Mouse (Mus musculus) erythroblast, adult 5-6 weeks (primary cell): ENCODE measurements around the gene Cdk10. TPM values are rescaled to one million over a fixed set of nuclear protein-coding genes. Genes with fewer than 3 reads are reported as not detected.

Experiments
- ATAC-seq: replicated peaks from 2 replicates; pipeline ENCODE4 v1.8.0; 2016; ENCODE audit warnings: moderate number of reproducible peaks, mild to moderate bottlenecking, moderate TSS enrichment, inconsistent platforms; ENCODE audit not compliant: poor library complexity, low FRiP score, severe bottlenecking
- total RNA-seq, 2 experiments: library from RNA; stranded (forward) in 1 of 2; stranded (reverse) in 1 of 2; fragments of 150-400 nt in 1 of 2; fragments of 200-764, 138-1000 nt in 1 of 2; gene quantifications; 2 replicates each; pipeline versions ENCODE4 v1.2.3 to v1.2.4; 2015 to 2017; ENCODE audit warnings: low replicate concordance in 2 of 2

Gene Cdk10
- total RNA-seq, 2 experiments from 2014 or later = 3.0 to 5.6 TPM

DNA sequence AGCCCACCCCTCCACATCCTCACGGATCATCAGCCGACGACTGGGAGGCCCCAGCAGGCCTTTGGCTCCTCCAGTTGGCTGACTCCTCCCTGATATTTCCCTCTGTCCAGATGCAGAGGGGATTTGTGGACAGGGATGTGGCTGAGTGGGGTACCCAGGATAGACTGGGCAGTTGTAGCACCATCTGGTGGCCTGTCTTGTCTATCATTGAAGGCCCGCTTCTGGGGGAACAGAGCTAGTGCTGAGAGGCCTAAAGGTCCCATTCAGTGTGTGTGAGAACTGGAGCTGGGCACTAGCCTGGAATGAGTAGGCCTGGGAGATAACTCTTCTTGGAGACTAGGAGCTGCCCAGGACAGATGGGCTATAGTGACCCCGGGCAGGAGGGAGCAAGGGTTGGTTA lies 7.1 kb downstream of the Cdk10 start:
- ATAC-seq = no peak

- no peak for ATAC-seq
These were observed 7.9 kb downstream of the Cdk10 start for GRCm38 (mm10) chr8:123232553-123232952.

- no peak for ATAC-seq
These were observed 8.7 kb downstream of the Cdk10 start for GRCm38 (mm10) chr8:123233300-123233699.

GRCm38 (mm10) chr8:123233760-123234159 lies 9.1 kb downstream of the Cdk10 start:
- ATAC-seq = no peak

- ATAC-seq = no peak
These were observed 10.4 kb downstream of the Cdk10 start for GRCm38 (mm10) chr8:123234918-123235519.

DNA sequence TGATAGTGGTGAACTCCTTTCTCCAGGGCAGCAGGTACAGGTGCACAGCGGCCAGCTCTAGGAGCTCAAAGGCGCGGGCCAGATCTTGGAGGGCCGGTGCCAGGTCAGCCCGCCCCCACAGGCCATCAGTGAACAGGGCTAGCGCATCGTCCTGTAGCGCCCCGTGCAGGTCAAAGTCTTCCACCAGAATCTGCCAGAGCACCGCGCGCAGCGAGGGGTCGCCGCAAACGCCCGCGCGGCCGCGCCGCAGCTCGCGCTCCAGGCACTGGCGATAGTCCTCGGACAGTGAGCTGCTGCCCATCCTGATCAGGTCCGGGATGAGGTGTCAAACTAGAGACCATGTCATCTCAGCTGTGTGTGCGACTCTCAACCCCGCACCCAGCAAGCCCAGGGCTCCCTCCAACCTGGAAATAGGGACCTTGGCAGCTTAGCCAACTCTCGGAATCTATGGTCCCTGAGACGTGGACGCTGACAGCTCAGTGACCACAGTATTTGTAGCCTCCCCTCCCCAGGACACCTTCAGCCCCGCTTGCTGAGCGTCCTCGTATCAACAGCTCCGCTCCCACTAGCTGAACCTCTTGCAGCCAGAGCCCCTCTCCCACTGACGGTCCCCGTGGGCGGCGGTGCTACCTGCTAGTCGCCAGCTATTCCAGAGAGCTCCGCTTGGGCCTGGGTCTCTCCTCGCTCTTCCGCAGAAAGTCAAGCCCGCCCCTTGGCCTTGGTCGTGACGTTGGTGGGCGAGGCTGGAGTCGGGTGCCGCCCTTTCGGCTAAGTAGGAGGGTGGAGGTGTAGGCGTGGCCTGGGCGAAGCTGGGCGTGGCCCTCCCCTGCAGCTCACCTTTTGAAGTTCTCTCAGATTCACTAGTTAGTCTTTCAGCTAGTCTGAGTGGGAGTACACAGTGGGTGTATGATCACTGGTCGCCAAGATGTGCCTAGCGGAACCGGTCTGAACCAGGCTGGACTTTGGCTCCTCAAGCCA lies 11.2 kb downstream of the Cdk10 start, which contains the start of gene Spata2l:
Gene Spata2l, minus strand, starts transcription at position 714 of the 978 bp plus-strand sequence.
- peak; percentile 86 for ATAC-seq

- no peak for ATAC-seq
These were observed 14.8 kb downstream of the Cdk10 start for GRCm38 (mm10) chr8:123239398-123239797.

DNA sequence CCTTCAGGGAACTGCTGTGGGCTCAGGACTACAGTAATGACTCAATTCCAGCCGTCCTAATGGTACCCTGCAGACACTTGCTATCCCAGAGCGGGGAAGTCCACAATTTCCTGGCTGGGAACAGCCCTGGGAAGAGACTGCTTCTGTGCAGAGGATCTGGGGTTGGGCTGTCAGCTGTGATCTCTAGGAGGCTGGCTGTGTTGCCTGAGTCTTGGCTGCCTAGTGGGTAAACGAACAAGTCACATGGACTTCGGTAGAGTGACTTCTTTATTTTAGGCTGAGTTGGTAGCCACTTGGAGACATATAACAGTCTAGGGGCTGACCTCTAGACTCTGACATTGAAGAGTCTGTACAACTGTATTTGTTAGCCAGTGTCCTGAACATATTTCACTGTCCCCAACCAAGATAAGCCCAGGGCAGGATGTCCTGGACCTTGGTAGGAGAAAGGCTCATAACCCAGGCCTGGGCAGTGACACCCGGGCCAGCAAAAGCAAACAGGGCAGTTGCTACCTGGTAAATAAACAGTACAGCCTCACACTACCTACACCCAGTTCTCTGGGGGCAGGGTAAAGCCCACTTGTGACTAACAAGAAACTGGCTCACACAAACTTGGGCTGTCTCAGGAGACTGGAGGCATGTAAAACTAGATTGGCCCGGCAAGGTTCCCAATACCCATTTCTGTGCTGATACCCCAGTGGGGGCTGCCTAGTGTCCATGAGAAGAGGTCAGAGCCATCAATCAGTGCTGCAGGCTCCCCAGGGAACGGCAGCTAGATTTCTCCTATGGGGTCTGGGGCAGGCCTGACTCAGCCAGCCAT lies 17.7 kb downstream of the Cdk10 start:
- ATAC-seq = no peak

- ATAC-seq = no peak
These were observed 18.4 kb downstream of the Cdk10 start for GRCm38 (mm10) chr8:123243053-123243452.

DNA sequence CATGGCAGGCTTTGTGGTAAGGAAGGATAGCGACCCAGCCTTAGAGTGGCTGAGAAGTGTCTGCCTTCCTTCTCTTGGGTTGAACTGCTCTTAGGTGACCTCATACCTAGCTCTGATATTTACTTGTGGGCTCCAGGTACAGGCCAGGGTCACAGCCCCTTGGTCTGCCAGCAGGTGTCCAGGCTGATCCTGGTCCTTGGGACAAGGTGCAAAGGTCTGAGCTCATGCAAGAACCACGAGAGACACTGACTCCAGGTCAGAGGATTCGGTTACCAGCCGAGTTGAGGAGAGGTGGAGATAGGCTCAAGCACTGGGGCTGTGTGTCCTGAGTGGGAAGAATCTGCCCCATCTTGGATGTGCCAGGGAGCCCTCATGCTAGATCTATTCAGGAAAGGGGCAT lies 19.7 kb downstream of the Cdk10 start:
- ATAC-seq = no peak

DNA sequence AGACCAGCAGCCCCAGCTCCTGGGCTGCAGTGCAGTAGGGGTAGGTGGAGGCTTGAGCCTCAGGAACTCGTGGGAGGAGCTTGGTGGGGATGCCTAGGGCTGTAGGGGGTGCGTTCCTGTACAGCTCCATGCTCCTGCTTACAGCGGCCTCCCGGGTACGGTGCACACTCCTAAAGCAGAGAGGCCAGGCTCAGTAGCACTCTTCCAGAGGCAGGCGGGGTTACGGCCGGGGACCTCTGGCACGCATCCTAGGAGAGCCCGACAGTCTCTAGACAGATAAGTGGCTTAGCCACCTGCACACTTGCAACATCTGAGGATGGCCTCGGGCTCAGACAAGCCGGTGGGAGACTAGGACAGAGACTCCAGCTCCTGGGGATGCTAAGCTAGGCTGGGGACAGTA lies 20.9 kb downstream of the Cdk10 start:
- ATAC-seq = no peak

- no peak for ATAC-seq
These were observed 23.1 kb downstream of the Cdk10 start for GRCm38 (mm10) chr8:123247748-123248147.

DNA sequence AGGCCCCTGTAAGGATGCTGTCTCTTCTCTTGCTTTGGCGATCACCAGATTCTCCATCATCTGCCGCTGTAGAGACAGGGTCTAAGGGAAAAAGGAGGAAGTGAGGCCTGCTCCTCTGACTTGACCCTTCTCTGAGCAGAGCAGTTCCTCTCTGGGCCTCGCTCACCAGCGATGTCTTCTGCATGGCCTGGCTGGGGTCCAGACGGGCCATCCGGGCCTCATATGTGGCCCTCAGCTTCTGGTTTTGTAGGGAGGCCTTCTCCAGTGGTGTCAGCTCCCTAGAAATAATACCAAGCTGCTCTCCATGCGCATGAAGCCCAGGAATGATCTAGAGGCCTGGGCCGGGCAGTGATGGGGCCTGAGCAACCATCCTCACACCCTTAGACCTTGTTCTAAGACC lies 24.0 kb downstream of the Cdk10 start:
- ATAC-seq = no peak

DNA sequence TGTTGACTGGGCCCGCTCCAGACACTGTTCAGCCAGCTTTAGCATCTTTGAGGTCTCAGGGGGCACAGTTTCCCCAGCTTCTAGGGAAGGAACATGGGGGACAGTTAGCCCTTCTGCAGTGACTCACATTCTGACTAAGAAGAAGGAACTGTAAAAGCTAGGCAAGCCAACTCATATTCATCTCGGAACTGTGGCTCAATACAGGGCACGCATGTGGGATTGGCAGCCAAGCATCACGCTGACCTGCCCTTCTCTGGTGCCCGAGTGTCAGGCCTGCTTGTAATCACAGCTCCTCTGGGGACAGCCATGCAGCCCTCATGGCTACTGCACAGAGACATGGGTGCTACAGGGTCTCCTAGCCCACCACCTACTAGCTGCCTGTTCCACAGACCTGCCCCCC lies 26.3 kb downstream of the Cdk10 start:
- no peak for ATAC-seq

DNA sequence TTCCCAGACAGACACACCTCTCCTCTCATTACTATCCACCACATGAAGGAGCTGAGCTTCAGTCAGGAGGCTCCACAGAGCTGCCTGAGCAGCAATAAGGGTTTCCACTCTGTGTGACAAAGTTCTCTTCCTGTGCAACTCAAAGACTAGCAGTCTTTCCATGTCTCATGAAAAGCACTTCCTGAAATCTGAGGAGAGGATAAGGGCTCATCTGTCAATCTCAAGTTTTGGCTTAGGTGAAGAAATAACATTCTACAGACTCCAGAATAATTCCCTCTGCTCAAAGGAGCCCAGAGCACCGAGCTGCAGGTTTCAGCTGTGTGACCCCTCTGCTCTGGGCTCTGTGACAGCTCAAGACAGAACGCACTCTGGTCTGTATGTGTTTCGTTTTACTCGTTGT lies 28.3 kb downstream of the Cdk10 start:
- no peak for ATAC-seq

DNA sequence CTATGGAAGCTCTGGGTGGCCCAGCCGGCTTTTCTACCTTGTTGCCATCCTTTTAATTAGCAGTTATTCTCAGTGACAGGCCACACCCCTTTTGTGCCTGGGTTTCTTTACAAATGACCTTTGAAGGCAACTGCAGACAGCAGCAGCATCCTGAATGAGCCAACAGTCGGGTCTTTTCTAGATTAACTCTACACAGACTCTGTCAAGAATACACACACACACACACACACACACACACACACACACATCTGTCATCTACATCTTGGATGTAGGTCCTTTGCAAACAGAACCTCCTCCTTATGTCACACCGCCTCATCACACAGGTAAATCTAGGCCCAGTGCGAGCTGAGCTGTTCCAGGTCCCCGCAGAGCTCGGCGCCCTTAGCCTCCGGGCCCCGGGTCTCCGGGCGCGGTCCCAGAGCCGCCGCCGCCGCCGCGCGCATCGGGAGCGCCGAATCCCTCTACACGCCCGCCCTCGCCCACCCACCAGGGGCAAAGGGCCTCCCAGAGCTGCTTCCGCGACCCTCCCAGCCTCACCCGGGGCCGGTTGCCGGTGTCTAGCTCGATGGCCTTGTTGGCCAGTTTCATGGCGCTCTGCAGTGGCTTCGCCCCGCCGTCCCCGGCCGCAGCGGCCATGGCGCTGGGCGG lies 28.9 kb downstream of the Cdk10 start:
- no peak for ATAC-seq

DNA sequence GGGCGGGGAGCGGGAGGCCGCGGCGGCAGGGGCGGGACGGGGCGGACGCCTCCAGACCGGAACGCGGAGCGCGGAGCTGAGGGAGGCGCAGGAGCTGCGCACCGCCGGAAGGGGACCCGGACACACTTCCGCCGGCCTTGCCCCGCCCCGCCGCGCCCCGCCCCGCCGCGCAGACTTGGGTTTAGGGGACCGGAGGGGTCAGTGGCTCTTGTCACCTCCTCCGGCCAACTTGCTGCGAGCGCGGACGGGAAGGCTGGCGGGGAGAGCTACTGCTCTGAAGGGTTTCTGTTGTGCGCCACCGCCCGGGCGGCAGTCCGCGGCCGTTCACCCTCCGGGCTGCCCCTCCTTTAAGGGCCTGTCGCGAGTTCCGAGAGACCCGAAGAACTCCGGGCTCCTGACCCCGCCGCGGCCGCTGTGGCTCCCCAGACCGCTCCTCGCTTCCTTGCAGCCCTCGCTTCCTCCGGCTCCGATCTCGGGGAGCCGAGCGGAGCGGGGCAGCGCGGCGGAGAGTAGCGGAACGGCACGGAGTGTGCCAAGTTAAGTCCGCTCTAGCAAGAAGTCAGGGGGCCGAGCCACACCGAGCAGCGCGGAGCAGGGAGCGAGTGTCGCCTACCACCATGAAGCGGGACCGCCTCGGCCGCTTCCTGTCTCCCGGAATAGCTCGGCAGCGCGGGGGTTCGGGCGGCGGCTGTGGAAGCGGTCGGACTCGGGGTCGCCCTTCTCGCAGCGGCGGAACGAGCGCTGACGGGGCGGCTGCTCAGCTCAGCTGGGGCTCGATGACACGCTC lies 29.6 kb downstream of the Cdk10 start, which contains the start of the genes Zfp276 and Vps9d1:
Gene Zfp276, plus strand, starts transcription at position 97 of the 787 bp plus-strand sequence.
Gene Vps9d1, minus strand, starts transcription at position 250 of the 787 bp plus-strand sequence.
- peak; percentile 88 for ATAC-seq

DNA sequence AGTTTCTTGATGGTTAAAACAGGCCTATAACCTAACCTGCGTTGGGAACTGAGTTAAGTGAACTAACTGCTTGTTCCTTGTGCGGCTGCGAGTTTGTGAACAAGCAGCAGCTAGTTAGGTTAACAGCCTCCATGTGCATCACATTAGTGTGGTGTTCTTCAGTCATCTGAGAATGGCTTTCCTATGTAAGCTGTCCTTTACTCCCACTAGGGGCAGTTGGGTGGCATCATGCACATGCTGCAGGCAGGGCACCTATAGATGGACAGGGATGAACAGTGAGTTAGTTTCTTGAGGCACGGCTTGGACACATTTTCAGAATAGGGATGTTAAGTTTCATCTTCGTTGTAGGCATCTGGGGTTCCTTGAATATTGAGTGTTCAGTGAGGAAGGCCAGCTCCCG lies 30.5 kb downstream of the Cdk10 start:
- no peak for ATAC-seq

DNA sequence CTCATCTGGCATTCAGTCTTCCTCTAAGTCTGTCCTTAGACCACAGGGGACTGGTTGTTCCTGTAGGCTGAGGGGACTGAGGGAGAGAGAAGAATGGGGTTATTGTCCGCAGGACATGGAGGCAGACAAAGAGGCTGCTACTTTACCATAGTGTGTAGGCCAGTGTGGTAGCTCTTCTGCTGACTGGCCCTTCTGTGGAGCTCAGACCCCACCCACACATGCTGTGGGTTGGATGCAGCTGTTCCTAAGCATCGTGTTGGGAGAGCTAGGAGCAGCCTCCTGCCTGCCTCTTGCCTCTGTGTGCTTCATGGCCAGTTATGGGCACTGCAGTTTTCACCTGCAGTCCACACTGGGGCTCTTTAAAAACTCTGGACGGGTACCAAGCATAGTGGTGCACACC lies 32.5 kb downstream of the Cdk10 start:
- ATAC-seq = no peak
